Mouse (Mus musculus) ES-E14 (cell line): ENCODE measurements around the gene Lrrc51.

Experiments used
- CHD2 ChIP-seq: IDR thresholded peaks from 2 replicates; pipeline ENCODE4 v1.6.1; 2014; ENCODE audit warnings: mild to moderate bottlenecking, low read depth, low read length, inconsistent platforms
- MAFK ChIP-seq: IDR thresholded peaks from 2 replicates; pipeline ENCODE4 v1.6.1; 2014; ENCODE audit warnings: mild to moderate bottlenecking, low read depth, low read length, inconsistent platforms; ENCODE audit not compliant: insufficient read depth
- ZC3H11A ChIP-seq: IDR thresholded peaks from 2 replicates; pipeline ENCODE4 v1.6.1; 2012; ENCODE audit warnings: low read depth, mild to moderate bottlenecking, inconsistent platforms, low read length, borderline replicate concordance

- TF ChIP-seq CHD2 (no peak), MAFK (no peak), ZC3H11A (no peak)
Measured at GRCm38 (mm10) chr7:101932551-101932950, 1.1 kb downstream of the Lrrc51 start.
